Mouse (Mus musculus): Measurements from ENCODE around the gene Dst. TPM values are rescaled to one million over a fixed set of nuclear protein-coding genes. Genes with fewer than 3 reads are reported as not detected.

The Dst gene
- polyA plus RNA-seq, 1 experiment from 2014 or later = 44.5 TPM

- no peak overlapping the region for H3K4me2 ChIP-seq (replicated peaks)
- no peak overlapping the region for H3K4me3 ChIP-seq
- H3K9me3 ChIP-seq (replicated peaks) = no peaks in the 10 kb centered on the region
- H3K27ac ChIP-seq = no peak overlapping the region
- H3K36me3 ChIP-seq = no peaks in the 10 kb centered on the region
- no peak overlapping the region for H3K9ac ChIP-seq
- WGBS = 92% methylated on average over 8 of the region's 8 CpGs
- H3K4me1 ChIP-seq = no peaks in the 10 kb centered on the region
- ATAC-seq (ENCODE audit: low FRiP score) = no peak
- no peaks in the 10 kb centered on the region for H3K27me3 ChIP-seq
Measured at GRCm38 (mm10) chr1:33960439-33960838, 52.4 kb downstream of the Dst start.

- H3K27ac ChIP-seq = no peak overlapping the region
- no peaks in the 10 kb centered on the region for H3K9me3 ChIP-seq (replicated peaks)
- H3K4me2 ChIP-seq (replicated peaks) = no peak overlapping the region
- H3K4me1 ChIP-seq = 0 out of 2 replicates have a peak, but pooled peaks cover 2% of the 10 kb centered on the region
- no peak overlapping the region for H3K9ac ChIP-seq
- 0 out of 2 replicates have a peak, but pooled peaks have one; percentile 18 for ATAC-seq (ENCODE audit: low FRiP score)
- H3K36me3 ChIP-seq = no peaks in the 10 kb centered on the region
- H3K4me3 ChIP-seq = no peak overlapping the region
- WGBS = 54% methylated on average over 5 of the region's 5 CpGs
- H3K27me3 ChIP-seq = no peaks in the 10 kb centered on the region
Measured at GRCm38 (mm10) chr1:33964643-33965042, 56.6 kb downstream of the Dst start.

GRCm38 (mm10) chr1:33965824-33966223 lies 57.8 kb downstream of the Dst start:
- no peak for ATAC-seq (ENCODE audit: low FRiP score)
- Histone ChIP-seq H3K27me3 (no peaks in the 10 kb centered on the region), H3K4me2 (replicated peaks) (no peak overlapping the region), H3K9ac (no peak overlapping the region), H3K36me3 (no peaks in the 10 kb centered on the region), H3K9me3 (replicated peaks) (no peaks in the 10 kb centered on the region), H3K4me1 (0 out of 2 replicates have a peak, but pooled peaks cover 6% of the 10 kb centered on the region), H3K4me3 (no peak overlapping the region), H3K27ac (no peak overlapping the region)
- 81% methylated on average over 4 of the region's 4 CpGs for WGBS

- Histone ChIP-seq H3K4me2 (replicated peaks) (no peak overlapping the region), H3K4me3 (no peak overlapping the region), H3K27ac (no peak overlapping the region), H3K9ac (no peak overlapping the region), H3K9me3 (replicated peaks) (no peaks in the 10 kb centered on the region), H3K4me1 (0 out of 2 replicates have a peak, but pooled peaks cover 6% of the 10 kb centered on the region), H3K36me3 (no peaks in the 10 kb centered on the region), H3K27me3 (no peaks in the 10 kb centered on the region)
- peak; percentile 20; the same call in 1 of the 2 replicates for ATAC-seq (ENCODE audit: low FRiP score)
- 27% methylated on average over 6 of the region's 6 CpGs for WGBS
Measured at GRCm38 (mm10) chr1:33966328-33966727, 58.3 kb downstream of the Dst start.

GRCm38 (mm10) chr1:33967206-33967605 lies 59.2 kb downstream of the Dst start:
- H3K4me2 ChIP-seq (replicated peaks) = no peak overlapping the region
- no peaks in the 10 kb centered on the region for H3K27me3 ChIP-seq
- H3K27ac ChIP-seq = no peak overlapping the region
- H3K4me1 ChIP-seq = 0 out of 2 replicates have a peak, but pooled peaks cover 6% of the 10 kb centered on the region
- H3K36me3 ChIP-seq = no peaks in the 10 kb centered on the region
- WGBS = 80% methylated on average over 4 of the region's 4 CpGs
- no peak overlapping the region for H3K4me3 ChIP-seq
- ATAC-seq (ENCODE audit: low FRiP score) = no peak
- no peaks in the 10 kb centered on the region for H3K9me3 ChIP-seq (replicated peaks)
- no peak overlapping the region for H3K9ac ChIP-seq

- H3K4me3 ChIP-seq = no peak overlapping the region
- no peak overlapping the region for H3K9ac ChIP-seq
- H3K4me2 ChIP-seq (replicated peaks) = no peak overlapping the region
- H3K4me1 ChIP-seq = 0 out of 2 replicates have a peak, but pooled peaks cover 6% of the 10 kb centered on the region
- no peaks in the 10 kb centered on the region for H3K9me3 ChIP-seq (replicated peaks)
- ATAC-seq (ENCODE audit: low FRiP score) = peak; percentile 4; the same call in 1 of the 2 replicates
- H3K27me3 ChIP-seq = no peaks in the 10 kb centered on the region
- 0 out of 2 replicates have a peak overlapping the region, but pooled peaks have one; percentile 3 for H3K27ac ChIP-seq
- WGBS = 49% methylated on average over 2 of the region's 2 CpGs
- no peaks in the 10 kb centered on the region for H3K36me3 ChIP-seq
Measured at GRCm38 (mm10) chr1:33969910-33970309, 61.9 kb downstream of the Dst start.

GRCm38 (mm10) chr1:33974401-33974800 lies 66.4 kb downstream of the Dst start:
- no peak overlapping the region for H3K27ac ChIP-seq
- H3K4me2 ChIP-seq (replicated peaks) = no peak overlapping the region
- H3K9me3 ChIP-seq (replicated peaks) = no peaks in the 10 kb centered on the region
- no peak overlapping the region for H3K4me3 ChIP-seq
- H3K36me3 ChIP-seq = no peaks in the 10 kb centered on the region
- H3K4me1 ChIP-seq = 0 out of 2 replicates have a peak, but pooled peaks cover 4% of the 10 kb centered on the region
- H3K27me3 ChIP-seq = no peaks in the 10 kb centered on the region
- WGBS = 88% methylated on average over 11 of the region's 11 CpGs
- ATAC-seq (ENCODE audit: low FRiP score) = no peak
- no peak overlapping the region for H3K9ac ChIP-seq

- WGBS = 82% methylated on average over 4 of the region's 4 CpGs
- Histone ChIP-seq H3K4me2 (replicated peaks) (no peak overlapping the region), H3K27me3 (no peaks in the 10 kb centered on the region), H3K27ac (no peak overlapping the region), H3K36me3 (no peaks in the 10 kb centered on the region), H3K9ac (no peak overlapping the region), H3K9me3 (replicated peaks) (no peaks in the 10 kb centered on the region), H3K4me1 (no peaks in the 10 kb centered on the region), H3K4me3 (no peak overlapping the region)
- no peak for ATAC-seq (ENCODE audit: low FRiP score)
Measured at GRCm38 (mm10) chr1:33975333-33975732, 67.3 kb downstream of the Dst start.

- no peak overlapping the region for H3K4me3 ChIP-seq
- ATAC-seq (ENCODE audit: low FRiP score) = no peak
- no peak overlapping the region for H3K27ac ChIP-seq
- H3K36me3 ChIP-seq = no peaks in the 10 kb centered on the region
- 87% methylated on average over 6 of the region's 6 CpGs for WGBS
- no peaks in the 10 kb centered on the region for H3K4me1 ChIP-seq
- H3K9ac ChIP-seq = no peak overlapping the region
- H3K9me3 ChIP-seq (replicated peaks) = no peaks in the 10 kb centered on the region
- no peaks in the 10 kb centered on the region for H3K27me3 ChIP-seq
- H3K4me2 ChIP-seq (replicated peaks) = no peak overlapping the region
Measured at GRCm38 (mm10) chr1:33977832-33978231, 69.8 kb downstream of the Dst start.

GRCm38 (mm10) chr1:33980420-33980819 lies 72.4 kb downstream of the Dst start:
- Histone ChIP-seq H3K9ac (no peak overlapping the region), H3K4me2 (replicated peaks) (no peak overlapping the region), H3K4me3 (no peak overlapping the region), H3K36me3 (no peaks in the 10 kb centered on the region), H3K27me3 (no peaks in the 10 kb centered on the region), H3K27ac (no peak overlapping the region), H3K4me1 (no peaks in the 10 kb centered on the region), H3K9me3 (replicated peaks) (no peaks in the 10 kb centered on the region)
- ATAC-seq (ENCODE audit: low FRiP score) = no peak
- WGBS = 78% methylated on average over 12 of the region's 12 CpGs

GRCm38 (mm10) chr1:33989643-33990042 lies 81.6 kb downstream of the Dst start:
- peaks cover 4% of the 10 kb centered on the region; the same call in 1 of the 2 replicates for H3K4me1 ChIP-seq
- H3K27me3 ChIP-seq = no peaks in the 10 kb centered on the region
- H3K4me2 ChIP-seq (replicated peaks) = no peak overlapping the region
- no peaks in the 10 kb centered on the region for H3K36me3 ChIP-seq
- no peak overlapping the region for H3K4me3 ChIP-seq
- H3K9ac ChIP-seq = no peak overlapping the region
- no peaks in the 10 kb centered on the region for H3K9me3 ChIP-seq (replicated peaks)
- H3K27ac ChIP-seq = no peak overlapping the region
- 86% methylated on average over 13 of the region's 13 CpGs for WGBS
- no peak for ATAC-seq (ENCODE audit: low FRiP score)

GRCm38 (mm10) chr1:33991067-33991466 lies 83.0 kb downstream of the Dst start:
- Histone ChIP-seq H3K9ac (no peak overlapping the region), H3K27me3 (no peaks in the 10 kb centered on the region), H3K4me3 (no peak overlapping the region), H3K4me2 (replicated peaks) (no peak overlapping the region), H3K9me3 (replicated peaks) (no peaks in the 10 kb centered on the region), H3K36me3 (no peaks in the 10 kb centered on the region), H3K4me1 (peaks cover 4% of the 10 kb centered on the region; the same call in 1 of the 2 replicates), H3K27ac (no peak overlapping the region)
- 91% methylated on average over 6 of the region's 6 CpGs for WGBS
- no peak for ATAC-seq (ENCODE audit: low FRiP score)

- no peak for ATAC-seq (ENCODE audit: low FRiP score)
- H3K27me3 ChIP-seq = no peaks in the 10 kb centered on the region
- no peak overlapping the region for H3K4me2 ChIP-seq (replicated peaks)
- H3K9ac ChIP-seq = no peak overlapping the region
- no peaks in the 10 kb centered on the region for H3K36me3 ChIP-seq
- WGBS = 89% methylated on average over 11 of the region's 11 CpGs
- H3K4me3 ChIP-seq = no peak overlapping the region
- H3K4me1 ChIP-seq = peaks cover 4% of the 10 kb centered on the region; the same call in 1 of the 2 replicates
- H3K9me3 ChIP-seq (replicated peaks) = no peaks in the 10 kb centered on the region
- H3K27ac ChIP-seq = no peak overlapping the region
Measured at GRCm38 (mm10) chr1:33992810-33993209, 84.8 kb downstream of the Dst start.

Data from hindbrain, embryonic 12.5 days (tissue).